Mouse (Mus musculus): Measurements from ENCODE around the gene Psg28.
"Not testable (repeated sequence)": the region's sequence is repeated elsewhere in the genome, so short reads cannot be mapped to it uniquely, and the experiment has no call there.

Psg28 gene

GRCm38 (mm10) chr7:18431941-18432340 lies at the start of gene Psg28:
Gene Psg28, minus strand, starts transcription at chr7:18432041.
- in situ Hi-C loops (cut with MboI; ENCODE audit: unreplicated experiment in 2 of 2): not testable (repeated sequence)

GRCm38 (mm10) chr7:18403407-18403806 lies 28.4 kb downstream of the Psg28 start:
- in situ Hi-C loops (cut with MboI; ENCODE audit: unreplicated experiment in 2 of 2): no loop called here

- in situ Hi-C loops (cut with MboI; ENCODE audit: unreplicated experiment in 2 of 2): no loop called here
Observed at GRCm38 (mm10) chr7:18402527-18403237, 29.2 kb downstream of the Psg28 start.

GRCm38 (mm10) chr7:18391483-18391882 lies 40.4 kb downstream of the Psg28 start:
- in situ Hi-C loops (cut with MboI; ENCODE audit: unreplicated experiment in 2 of 2): not testable (repeated sequence)

GRCm38 (mm10) chr7:18378295-18378694 lies 53.5 kb downstream of the Psg28 start:
- in situ Hi-C loops (cut with MboI; ENCODE audit: unreplicated experiment in 2 of 2): no loop called here

Measured in v-Abl transformed pro-B cells (cell line).